In the genomic region with DNA sequence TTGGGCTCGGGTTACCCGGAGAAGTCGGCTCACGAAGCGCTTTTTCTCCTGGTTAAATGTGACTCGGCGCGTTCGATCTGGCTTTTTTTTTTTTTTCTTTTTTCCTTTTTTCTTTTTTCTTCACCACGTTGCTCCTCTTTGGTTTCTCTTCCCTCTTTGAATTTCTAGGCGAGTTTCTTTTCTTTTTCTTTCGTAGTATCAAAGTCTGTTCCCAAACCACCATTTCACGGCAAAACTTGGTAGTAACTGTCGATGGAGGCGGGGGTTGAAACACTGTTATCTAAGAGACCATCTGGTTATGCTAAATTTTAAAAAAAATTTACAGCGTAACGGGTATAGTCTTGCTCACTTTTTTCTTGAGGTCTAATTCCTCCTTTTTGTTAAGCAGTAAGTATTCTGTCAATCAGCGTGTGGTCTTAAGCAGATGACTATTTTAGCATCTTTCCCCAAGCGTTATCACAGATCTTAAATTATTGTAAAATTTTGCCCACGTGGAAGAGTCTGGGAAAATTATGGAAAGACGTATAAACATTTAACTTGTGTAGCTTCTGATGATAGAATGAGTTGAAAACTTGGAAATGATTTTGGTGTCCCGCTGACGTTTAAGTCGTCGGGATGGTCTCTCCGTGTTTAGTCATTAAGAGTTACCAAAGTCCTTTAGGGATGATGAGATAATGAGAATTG, we compare ENCODE assay signal across 8 mouse cellular contexts. TPM values are rescaled to one million over a fixed set of nuclear protein-coding genes. Genes with fewer than 3 reads are reported as not detected.
DNase-seq lines count a peak whose midpoint lies in the region; ATAC-seq and TF ChIP-seq lines count a peak whose summit lies in the region.

No protein-coding gene starts in this region.

- no peaks in the 10 kb centered on the region for H3K36me3 ChIP-seq in lung, postnatal 0 days (ENCODE audit: insufficient read depth, low read length)
- H3K36me3 ChIP-seq in hindbrain, postnatal 0 days (ENCODE audit: insufficient read depth, low read length), result no peaks in the 10 kb centered on the region
- H3K36me3 ChIP-seq in midbrain, postnatal 0 days (ENCODE audit: insufficient read depth, low read length), result no peaks in the 10 kb centered on the region

- peak overlapping the region; percentile 98 for H3K27ac ChIP-seq in lung, postnatal 0 days (ENCODE audit: low read length)
- H3K27ac ChIP-seq in hindbrain, postnatal 0 days, result peak overlapping the region; percentile 96
- peak overlapping the region; percentile 94 for H3K27ac ChIP-seq in midbrain, postnatal 0 days (ENCODE audit: low read depth, low read length)

- WGBS in lung, postnatal 0 days, result 2% methylated on average over 26 of the region's 26 CpGs
- WGBS in hindbrain, postnatal 0 days, result 2% methylated on average over 26 of the region's 26 CpGs
- 3% methylated on average over 25 of the region's 26 CpGs for WGBS in midbrain, postnatal 0 days

- no peak for ATAC-seq in lung, postnatal 0 days
- ATAC-seq in common myeloid progenitor, adult 5-6 weeks (replicated peaks; ENCODE audit: low read depth, poor library complexity, severe bottlenecking), result peak; percentile 30
- ATAC-seq in hindbrain, postnatal 0 days, result no peak
- no peak for ATAC-seq in midbrain, postnatal 0 days (ENCODE audit: low FRiP score)

- no peaks in the 10 kb centered on the region for H3K9me3 ChIP-seq in lung, postnatal 0 days (ENCODE audit: low read length)
- H3K9me3 ChIP-seq in hindbrain, postnatal 0 days (ENCODE audit: low read length), result no peaks in the 10 kb centered on the region
- H3K9me3 ChIP-seq in midbrain, postnatal 0 days (ENCODE audit: low read length), result no peaks in the 10 kb centered on the region

- no peaks in the 10 kb centered on the region for H3K27me3 ChIP-seq in lung, postnatal 0 days (replicated peaks; ENCODE audit: insufficient read depth, low read length)
- H3K27me3 ChIP-seq in hindbrain, postnatal 0 days (ENCODE audit: insufficient read depth, low read length), result no peaks in the 10 kb centered on the region
- H3K27me3 ChIP-seq in midbrain, postnatal 0 days (ENCODE audit: insufficient read depth, low read length), result no peaks in the 10 kb centered on the region

- peak overlapping the region; percentile 84 for H3K4me2 ChIP-seq in lung, postnatal 0 days (replicated peaks; ENCODE audit: low read depth, low read length)
- peak overlapping the region; percentile 75 for H3K4me2 ChIP-seq in hindbrain, postnatal 0 days (ENCODE audit: low read depth, low read length)
- H3K4me2 ChIP-seq in midbrain, postnatal 0 days (ENCODE audit: low read depth, low read length, poor library complexity, severe bottlenecking), result peak overlapping the region; percentile 81

- TF ChIP-seq EP300 in lung, postnatal 0 days (IDR thresholded peaks at IDR 0.05), result no peak

- TF ChIP-seq CTCF in lung, postnatal 0 days (IDR thresholded peaks at IDR 0.05), result no peak
- no peak for TF ChIP-seq CTCF in hindbrain, postnatal 0 days (IDR thresholded peaks at IDR 0.05; ENCODE audit: low read depth)
- no peak for TF ChIP-seq CTCF in midbrain, postnatal 0 days (IDR thresholded peaks at IDR 0.05)

- peaks cover 11% of the 10 kb centered on the region; the same call in 1 of the 2 replicates for H3K4me1 ChIP-seq in lung, postnatal 0 days (ENCODE audit: insufficient read depth, low read depth, low read length)
- 0 out of 2 replicates have a peak, but pooled peaks cover 3% of the 10 kb centered on the region for H3K4me1 ChIP-seq in hindbrain, postnatal 0 days (ENCODE audit: insufficient read depth, low read length)
- peaks cover 3% of the 10 kb centered on the region; the same call in 1 of the 2 replicates for H3K4me1 ChIP-seq in midbrain, postnatal 0 days (ENCODE audit: insufficient read depth, low read length)

- H3K4me3 ChIP-seq in lung, postnatal 0 days (ENCODE audit: low read depth, low read length), result peak overlapping the region; percentile 96
- H3K4me3 ChIP-seq in hindbrain, postnatal 0 days (ENCODE audit: low read length), result peak overlapping the region; percentile 92
- H3K4me3 ChIP-seq in midbrain, postnatal 0 days (ENCODE audit: low read depth, low read length), result peak overlapping the region; percentile 90

- no peak for DNase-seq in lung, postnatal 0 days (ENCODE audit: low spot score)
- no peak for DNase-seq in lung, postnatal 10 days
- DNase-seq in hindbrain, postnatal 0 days (ENCODE audit: low spot score), result no peak
- no peak for DNase-seq in midbrain, postnatal 0 days (ENCODE audit: low spot score)
- no peak for DNase-seq in gastrocnemius, adult 18-20 months (ENCODE audit: low spot score)
- DNase-seq in layer of hippocampus, adult 11-12 months (ENCODE audit: low spot score), result no peak
- no peak for DNase-seq in adrenal gland, adult 18-20 months (ENCODE audit: low spot score in 2 of 2)

- H3K9ac ChIP-seq in lung, postnatal 0 days (replicated peaks; ENCODE audit: low read depth), result peak overlapping the region; percentile 92
- H3K9ac ChIP-seq in hindbrain, postnatal 0 days (replicated peaks; ENCODE audit: low read length), result peak overlapping the region; percentile 82
- H3K9ac ChIP-seq in midbrain, postnatal 0 days (replicated peaks; ENCODE audit: low read length, poor library complexity, severe bottlenecking), result peak overlapping the region; percentile 87

RNA-seq across cellular contexts. Expression of gene Btaf1, which starts 0.8 kb away (rescaled TPM):
- polyA plus RNA-seq in lung, postnatal 0 days (2015; fragmentation: Nextera tagmentation; extraction: Ambion mirVana), result 6.4 and 7.2 TPM in 2 replicates
- 81.9 and 95.0 TPM in 2 replicates for total RNA-seq in common myeloid progenitor, adult 5-6 weeks (2017)
- 16.9 and 17.1 TPM in 2 replicates for total RNA-seq in hindbrain, postnatal 0 days (2014; rRNA removed)
- polyA plus RNA-seq in hindbrain, postnatal 0 days (2015; fragmentation: Nextera tagmentation; extraction: Ambion mirVana), result 3.5 TPM in 2 replicates
- 16.4 and 24.4 TPM in 2 replicates for total RNA-seq in midbrain, postnatal 0 days (2014; rRNA removed)
- polyA plus RNA-seq in midbrain, postnatal 0 days (2015; fragmentation: Nextera tagmentation; extraction: Ambion mirVana), result 2.9 and 3.5 TPM in 2 replicates
- 10 to 100 TPM in 1 of 2 experiments, 1 to 10 TPM in 1; 7.9 to 13.9 TPM for total RNA-seq in gastrocnemius, adult 18-20 months (2021)
- 10 to 100 TPM; 29.2 to 31.0 TPM for total RNA-seq in adrenal gland, adult 18-20 months (2021)

RNA-seq across cellular contexts. Expression of gene Fgfbp3, which starts 7.3 kb away (rescaled TPM):
- 7.6 and 8.2 TPM in 2 replicates for polyA plus RNA-seq in lung, postnatal 0 days (2015; fragmentation: Nextera tagmentation; extraction: Ambion mirVana)
- 4.6 and 5.9 TPM in 2 replicates for total RNA-seq in common myeloid progenitor, adult 5-6 weeks (2017)
- 19.8 and 34.5 TPM in 2 replicates for total RNA-seq in hindbrain, postnatal 0 days (2014; rRNA removed)
- polyA plus RNA-seq in hindbrain, postnatal 0 days (2015; fragmentation: Nextera tagmentation; extraction: Ambion mirVana), result 26.4 and 27.7 TPM in 2 replicates
- 30.4 and 36.0 TPM in 2 replicates for total RNA-seq in midbrain, postnatal 0 days (2014; rRNA removed)
- polyA plus RNA-seq in midbrain, postnatal 0 days (2015; fragmentation: Nextera tagmentation; extraction: Ambion mirVana), result 28.7 and 30.5 TPM in 2 replicates
- total RNA-seq in gastrocnemius, adult 18-20 months (2021), result 1 to 10 TPM; 1.7 to 2.8 TPM
- 1 to 10 TPM; 2.4 to 3.8 TPM for total RNA-seq in adrenal gland, adult 18-20 months (2021)
